Mouse (Mus musculus) limb, embryonic 13.5 days (tissue): Measurements from ENCODE around the gene Dab1. TPM values are rescaled to one million over a fixed set of nuclear protein-coding genes. Genes with fewer than 3 reads are reported as not detected.

Experiments used
- ATAC-seq: fragments of 200-750 bp; cut with Nextera tagmentation; 2 replicates; pipeline ENCODE4 v1.8.0; 2017; ENCODE audit warnings: low read depth, moderate number of reproducible peaks, moderate TSS enrichment; ENCODE audit not compliant: low FRiP score
- H3K27ac ChIP-seq: fragments of 300-500 bp; sonication (generic); 2 replicates; pipeline ENCODE4 v1.5.1; 2015; ENCODE audit warnings: inconsistent platforms, mild to moderate bottlenecking, moderate library complexity
- H3K27me3 ChIP-seq: fragments of 300-500 bp; sonication (generic); 2 replicates; pipeline ENCODE4 v1.6.1; 2015; ENCODE audit warnings: mild to moderate bottlenecking, inconsistent platforms
- H3K36me3 ChIP-seq: fragments of 300-500 bp; sonication (generic); 2 replicates; pipeline ENCODE4 v1.6.1; 2015; ENCODE audit warnings: inconsistent platforms, mild to moderate bottlenecking, moderate library complexity
- H3K4me1 ChIP-seq: fragments of 300-500 bp; sonication (generic); 2 replicates; pipeline ENCODE4 v1.6.1; 2015; ENCODE audit warnings: inconsistent platforms
- H3K4me2 ChIP-seq: fragments of 300-500 bp; sonication (generic); replicated peaks from 2 replicates; pipeline ENCODE4 v1.6.1; 2015; ENCODE audit warnings: inconsistent platforms, mild to moderate bottlenecking, moderate library complexity
- H3K4me3 ChIP-seq: fragments of 300-500 bp; sonication (generic); 2 replicates; pipeline ENCODE4 v1.5.1; 2015; ENCODE audit warnings: moderate library complexity, mild to moderate bottlenecking, inconsistent platforms
- H3K9ac ChIP-seq: fragments of 300-500 bp; sonication (generic); 2 replicates; pipeline ENCODE4 v1.6.1; 2015; ENCODE audit warnings: mild to moderate bottlenecking, inconsistent platforms
- H3K9me3 ChIP-seq: fragments of 300-500 bp; sonication (generic); 2 replicates; pipeline ENCODE4 v1.6.1; 2016; ENCODE audit warnings: inconsistent platforms
- WGBS: fragments of 180-500 bp; shearing (Covaris S2); methylation state at CpG from one replicate; pipeline ENCODE4 v1.1.7; 2015; 5-methylcytosine and 5-hydroxymethylcytosine counted together
- polyA plus RNA-seq: library from polyadenylated mRNA; unstranded; fragments of >200 nt; fragmentation: Nextera tagmentation; extraction: Ambion mirVana; gene quantifications from 2 replicates; pipeline ENCODE4 v1.2.1, GENCODE M21; 2015

The Dab1 gene
- polyA plus RNA-seq, 1 experiment from 2014 or later: 24.7 TPM

DNA sequence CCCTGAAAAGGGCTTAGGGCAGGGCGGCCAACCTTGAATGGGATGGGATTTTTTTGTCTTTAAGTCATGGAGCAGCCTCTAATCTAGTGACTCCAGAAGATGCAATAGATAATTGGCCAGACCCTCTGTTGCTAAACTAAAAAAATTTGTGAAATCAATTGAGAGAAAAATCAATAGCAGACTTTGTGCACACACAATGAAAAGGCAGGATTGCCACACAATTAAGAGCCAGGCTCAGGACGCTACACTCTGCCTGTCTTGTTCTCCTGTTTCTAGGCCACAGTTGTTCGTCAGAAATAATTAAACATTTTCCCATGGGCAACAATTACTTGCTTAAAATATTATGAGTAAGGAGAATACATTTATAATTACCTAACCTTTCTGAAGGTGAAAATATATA, 315.2 kb downstream of the Dab1 start:
- H3K9me3 ChIP-seq: peaks cover 5% of the 10 kb centered on the region; the same call in 1 of the 2 replicates
- 81% methylated on average over 3 of the region's 3 CpGs for WGBS

DNA sequence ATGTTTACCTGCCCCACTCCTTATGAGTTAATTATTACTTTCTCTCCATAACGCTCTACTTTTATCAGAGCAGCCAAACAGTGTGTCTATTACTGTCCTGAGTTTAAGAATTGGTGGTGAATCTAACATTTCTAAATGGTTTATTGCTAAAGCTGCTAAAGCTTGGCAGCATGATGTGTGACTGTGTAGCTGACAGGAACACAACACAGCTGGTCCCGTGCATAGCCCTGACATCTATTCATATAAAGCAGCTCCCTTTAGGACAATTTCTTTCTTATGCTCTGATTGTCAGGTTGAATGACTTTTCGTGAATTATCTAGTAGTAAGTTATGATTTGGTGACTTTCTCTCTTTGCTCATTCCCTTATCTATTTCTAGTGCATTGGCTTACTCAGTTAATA, 329.1 kb downstream of the Dab1 start:
- H3K4me3 ChIP-seq: no peak overlapping the region
- ATAC-seq: no peak
- H3K27me3 ChIP-seq: no peaks in the 10 kb centered on the region
- H3K27ac ChIP-seq: no peak overlapping the region
- WGBS: 79% methylated on average over 3 of the region's 3 CpGs
- H3K4me2 ChIP-seq: no peak overlapping the region
- peaks cover 7% of the 10 kb centered on the region; the same call in 1 of the 2 replicates for H3K4me1 ChIP-seq
- no peaks in the 10 kb centered on the region for H3K36me3 ChIP-seq
- H3K9ac ChIP-seq: no peak overlapping the region
- H3K9me3 ChIP-seq: no peaks in the 10 kb centered on the region

More for the DNA sequence above, 315.2 kb downstream of the Dab1 start:
- Histone ChIP-seq H3K36me3 (no peaks in the 10 kb centered on the region), H3K27ac (no peak overlapping the region), H3K4me2 (no peak overlapping the region), H3K4me3 (no peak overlapping the region), H3K4me1 (no peaks in the 10 kb centered on the region), H3K9ac (no peak overlapping the region), H3K27me3 (no peaks in the 10 kb centered on the region)
- ATAC-seq: no peak

DNA sequence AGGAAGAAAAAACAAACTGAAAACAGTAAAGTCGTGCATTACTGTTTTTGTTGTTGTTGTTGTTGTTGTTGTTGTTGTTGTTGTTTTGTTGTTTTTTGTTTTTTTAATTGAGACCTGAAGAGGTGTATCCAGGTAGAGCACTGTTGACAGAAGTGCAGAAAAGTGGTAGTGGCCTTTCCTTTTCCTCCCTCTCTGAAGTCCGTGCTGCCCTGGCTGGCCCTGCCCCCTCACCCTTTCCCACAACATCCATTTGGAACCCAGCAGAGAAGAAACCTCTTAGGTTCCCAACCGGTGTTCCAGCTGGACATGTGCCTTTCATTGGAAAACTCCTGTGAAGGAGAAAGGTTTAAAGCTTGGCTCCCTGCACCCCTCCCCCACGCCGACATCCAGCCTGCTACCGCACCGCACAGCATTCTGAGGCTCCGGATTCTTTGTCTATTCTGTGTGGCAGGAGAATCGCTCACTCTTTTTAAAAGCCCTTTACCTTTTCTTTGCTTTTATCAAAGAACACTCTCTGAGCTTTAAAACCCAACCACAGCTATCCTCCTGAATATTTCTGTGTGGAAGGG, 334.6 kb downstream of the Dab1 start:
- ATAC-seq: no peak
- Histone ChIP-seq H3K4me2 (no peak overlapping the region), H3K9me3 (peaks cover 5% of the 10 kb centered on the region; the same call in 1 of the 2 replicates), H3K4me1 (no peaks in the 10 kb centered on the region), H3K27ac (no peak overlapping the region), H3K4me3 (no peak overlapping the region), H3K9ac (no peak overlapping the region), H3K36me3 (no peaks in the 10 kb centered on the region), H3K27me3 (no peaks in the 10 kb centered on the region)
- WGBS: 47% methylated on average over 9 of the region's 9 CpGs

DNA sequence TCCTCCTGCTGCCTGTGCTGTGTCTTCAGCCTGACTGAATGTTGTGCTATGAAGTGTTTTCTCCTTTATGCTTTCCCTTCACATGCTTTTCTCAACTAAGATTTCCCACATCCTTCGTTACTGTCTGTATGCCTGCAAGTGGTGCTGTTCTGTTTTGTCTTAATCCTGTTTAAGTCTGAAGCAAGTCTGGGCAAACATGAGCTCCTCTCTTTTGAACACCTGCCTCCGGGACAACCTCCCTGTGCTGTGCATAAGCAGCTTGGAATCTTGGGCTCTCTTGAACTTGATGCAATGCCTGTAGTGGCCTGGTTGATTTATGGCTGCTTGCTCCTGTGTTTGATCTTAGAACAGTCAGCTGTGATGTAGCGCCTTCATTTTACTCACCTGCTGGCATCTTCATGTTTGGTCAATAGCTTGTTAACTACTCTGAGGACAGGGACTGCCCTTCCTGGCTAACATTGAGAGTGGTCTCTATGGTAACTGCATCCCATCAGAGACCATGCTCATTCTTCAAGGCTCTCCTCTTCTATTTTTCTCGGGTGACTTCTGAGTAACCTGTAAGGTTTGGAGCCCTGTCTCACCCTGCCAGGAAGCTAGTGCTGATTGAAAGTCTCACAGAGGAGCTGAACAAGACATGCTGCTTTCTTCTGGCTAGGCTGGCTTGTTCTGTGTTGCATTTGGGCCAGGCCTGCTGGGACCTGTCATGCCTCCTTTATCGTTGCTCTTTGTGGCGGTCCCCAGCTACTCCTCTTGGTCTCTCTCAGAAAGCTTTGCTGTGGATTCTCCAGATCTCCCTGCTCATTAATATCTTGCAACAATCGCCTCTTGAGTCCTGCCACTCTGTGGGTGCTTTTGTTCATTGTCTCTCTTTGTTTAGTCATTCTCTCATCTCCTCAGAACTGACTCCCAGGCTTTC, 342.2 kb downstream of the Dab1 start:
- Histone ChIP-seq H3K9me3 (no peaks in the 10 kb centered on the region), H3K4me3 (no peak overlapping the region), H3K4me1 (no peaks in the 10 kb centered on the region), H3K27me3 (no peaks in the 10 kb centered on the region), H3K9ac (no peak overlapping the region), H3K4me2 (no peak overlapping the region), H3K27ac (no peak overlapping the region), H3K36me3 (no peaks in the 10 kb centered on the region)
- 72% methylated on average over 7 of the region's 7 CpGs for WGBS
- no peak for ATAC-seq

DNA sequence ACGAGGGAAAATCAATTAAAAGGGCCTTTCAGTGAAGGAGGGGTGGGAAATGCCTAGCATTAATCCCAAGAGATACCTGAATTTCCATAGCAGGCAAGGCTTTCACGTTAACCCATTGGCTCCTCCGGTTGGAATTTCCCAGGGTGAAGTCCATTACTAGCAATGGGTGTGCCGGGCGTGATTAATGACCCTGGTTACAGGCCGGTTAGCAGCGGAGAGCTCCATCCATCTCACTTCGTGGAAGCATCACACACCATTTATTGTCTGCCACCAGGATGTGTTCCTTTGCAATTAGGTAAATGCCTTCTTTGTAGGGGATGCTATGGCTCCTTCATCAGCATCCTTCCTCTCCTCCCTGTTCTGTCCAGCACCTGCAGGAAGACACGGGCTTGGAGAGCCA, 350.7 kb downstream of the Dab1 start:
- Histone ChIP-seq H3K4me2 (no peak overlapping the region), H3K27me3 (no peaks in the 10 kb centered on the region), H3K36me3 (no peaks in the 10 kb centered on the region), H3K4me1 (no peaks in the 10 kb centered on the region), H3K9me3 (no peaks in the 10 kb centered on the region), H3K27ac (no peak overlapping the region), H3K4me3 (no peak overlapping the region), H3K9ac (no peak overlapping the region)
- no peak for ATAC-seq
- 61% methylated on average over 9 of the region's 9 CpGs for WGBS

DNA sequence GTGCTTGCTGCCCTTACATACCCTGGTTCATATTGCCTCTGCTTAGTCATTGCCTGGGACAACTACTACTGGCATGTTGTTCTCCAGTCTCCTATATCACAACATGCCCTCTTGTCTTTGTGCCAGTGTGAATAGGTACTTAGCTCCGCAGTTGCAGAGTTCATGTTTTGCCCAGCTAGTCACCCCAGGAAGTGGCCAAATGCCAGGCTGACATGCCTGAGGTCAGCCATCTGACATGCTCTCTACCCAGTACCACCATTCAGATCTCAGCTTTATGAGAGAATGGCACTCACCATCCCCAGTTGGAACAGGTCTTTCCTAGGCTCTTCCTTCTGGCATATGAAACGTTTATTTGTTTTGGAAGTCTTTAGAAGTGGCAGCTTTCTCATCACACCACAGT, 355.4 kb downstream of the Dab1 start:
- Histone ChIP-seq H3K9me3 (no peaks in the 10 kb centered on the region), H3K4me3 (no peak overlapping the region), H3K27me3 (no peaks in the 10 kb centered on the region), H3K4me1 (no peaks in the 10 kb centered on the region), H3K4me2 (no peak overlapping the region), H3K36me3 (no peaks in the 10 kb centered on the region), H3K9ac (no peak overlapping the region), H3K27ac (no peak overlapping the region)
- no peak for ATAC-seq
- WGBS: 68% methylated on average over 2 of the region's 2 CpGs

DNA sequence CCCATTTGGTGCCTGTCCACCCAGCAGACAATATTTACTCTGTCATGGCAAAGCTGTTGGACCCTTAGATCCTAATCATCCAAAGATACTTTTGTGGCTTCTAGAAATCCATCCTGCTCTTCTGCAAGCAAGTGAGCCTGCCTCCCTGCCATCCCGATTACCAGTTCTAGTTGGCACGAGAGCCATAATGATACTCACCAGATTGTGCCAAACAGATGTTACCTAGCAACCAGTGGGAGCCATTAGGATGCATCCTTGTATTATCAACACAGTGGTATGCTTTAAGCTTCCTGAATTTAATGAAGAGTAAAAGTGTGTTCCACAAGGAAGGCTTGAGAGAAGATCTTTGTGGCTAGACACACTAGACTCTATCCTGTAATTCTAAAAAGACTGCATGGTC, 355.8 kb downstream of the Dab1 start:
- H3K27ac ChIP-seq: no peak overlapping the region
- no peak overlapping the region for H3K9ac ChIP-seq
- no peak overlapping the region for H3K4me2 ChIP-seq
- no peaks in the 10 kb centered on the region for H3K36me3 ChIP-seq
- no peak overlapping the region for H3K4me3 ChIP-seq
- ATAC-seq: no peak
- 91% methylated on average over 2 of the region's 2 CpGs for WGBS
- H3K4me1 ChIP-seq: no peaks in the 10 kb centered on the region
- H3K27me3 ChIP-seq: no peaks in the 10 kb centered on the region
- no peaks in the 10 kb centered on the region for H3K9me3 ChIP-seq

DNA sequence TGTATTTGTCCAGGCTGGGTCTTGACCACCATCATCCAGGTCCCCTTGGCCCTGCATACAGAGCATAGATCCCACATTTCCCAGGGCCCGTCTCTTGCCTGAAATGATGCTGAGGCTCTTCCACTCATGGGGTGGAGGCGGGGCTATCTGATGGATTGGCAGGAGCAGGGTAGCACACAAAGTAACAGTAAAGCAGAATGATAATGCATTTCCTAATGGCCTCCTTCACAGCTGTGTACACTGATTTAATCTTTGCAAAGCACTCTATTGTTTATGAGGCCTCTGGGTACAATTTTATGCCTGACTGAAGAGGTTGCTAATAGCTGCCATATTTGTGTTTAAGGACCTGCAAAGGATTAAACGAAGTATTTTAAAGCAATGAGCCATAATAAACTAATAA, 374.7 kb downstream of the Dab1 start:
- Histone ChIP-seq H3K4me1 (no peaks in the 10 kb centered on the region), H3K27me3 (no peaks in the 10 kb centered on the region), H3K27ac (no peak overlapping the region), H3K9me3 (no peaks in the 10 kb centered on the region), H3K4me3 (no peak overlapping the region), H3K9ac (no peak overlapping the region), H3K36me3 (no peaks in the 10 kb centered on the region), H3K4me2 (no peak overlapping the region)
- 73% methylated on average over 3 of the region's 3 CpGs for WGBS
- ATAC-seq: no peak

DNA sequence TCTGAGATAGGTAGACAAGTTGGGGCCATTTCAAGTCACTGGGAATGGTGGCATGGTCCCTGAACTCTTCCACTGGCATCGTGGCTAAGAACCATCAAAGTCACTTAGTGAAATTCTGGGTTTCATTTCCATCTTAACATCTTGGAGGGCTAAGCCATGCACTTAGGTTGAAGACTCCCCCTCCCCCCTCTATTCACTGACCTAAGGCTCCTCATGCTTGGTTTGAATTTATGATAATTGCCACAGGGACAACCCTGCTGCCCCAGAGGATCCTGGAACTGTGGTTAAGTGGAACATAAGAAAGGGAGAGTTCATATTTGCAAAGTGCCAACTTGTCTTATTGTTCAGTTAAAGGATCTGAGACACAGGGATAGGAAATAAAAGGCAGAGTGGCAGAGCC, 375.2 kb downstream of the Dab1 start:
- Histone ChIP-seq H3K36me3 (no peaks in the 10 kb centered on the region), H3K9me3 (no peaks in the 10 kb centered on the region), H3K27ac (no peak overlapping the region), H3K4me1 (no peaks in the 10 kb centered on the region), H3K27me3 (no peaks in the 10 kb centered on the region), H3K9ac (no peak overlapping the region), H3K4me2 (no peak overlapping the region), H3K4me3 (no peak overlapping the region)
- WGBS: 78% methylated on average over 1 of the region's 1 CpGs
- no peak for ATAC-seq

DNA sequence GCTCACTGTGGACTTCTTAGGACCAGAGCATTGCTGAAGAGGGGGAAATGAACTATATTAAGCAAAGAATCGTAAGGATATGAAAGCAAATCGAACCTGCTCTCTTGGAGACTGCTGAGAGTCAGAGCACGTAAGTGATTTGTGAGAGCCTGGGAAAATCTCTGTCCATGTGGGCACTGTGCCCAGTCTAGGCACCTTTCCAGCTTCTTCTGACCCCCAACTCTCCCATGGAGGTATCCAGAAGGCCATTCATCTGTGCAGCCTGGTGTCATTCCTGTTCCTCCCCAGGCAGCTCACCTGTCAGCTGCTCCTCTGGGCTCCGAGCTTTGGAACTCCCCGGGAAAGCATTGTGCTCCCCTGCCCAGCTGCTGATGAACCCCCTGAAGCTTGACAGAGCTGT, 389.2 kb downstream of the Dab1 start:
- 67% methylated on average over 5 of the region's 5 CpGs for WGBS

DNA sequence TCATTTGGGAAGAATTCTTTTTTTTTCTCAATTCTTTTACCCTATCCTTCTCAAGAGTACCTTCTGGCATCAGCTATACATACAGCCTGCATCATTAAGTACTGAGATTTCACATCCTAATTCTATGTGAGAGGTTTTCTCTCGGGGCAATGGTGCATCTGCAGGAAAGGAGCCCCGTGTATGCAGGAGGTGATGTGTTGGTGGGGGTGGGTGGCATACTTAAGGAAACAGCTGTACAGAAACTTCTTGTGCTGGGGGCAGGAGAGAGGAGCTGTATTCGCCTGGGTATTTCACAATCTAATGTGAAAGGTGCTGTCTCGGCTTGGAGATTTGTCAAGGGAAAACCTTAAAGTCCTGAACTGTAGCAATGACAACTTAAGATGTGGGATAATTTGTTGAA, 392.5 kb downstream of the Dab1 start:
- no peak for ATAC-seq
- Histone ChIP-seq H3K9me3 (no peaks in the 10 kb centered on the region), H3K36me3 (no peaks in the 10 kb centered on the region), H3K9ac (no peak overlapping the region), H3K4me1 (no peaks in the 10 kb centered on the region), H3K27ac (no peak overlapping the region), H3K27me3 (no peaks in the 10 kb centered on the region), H3K4me3 (no peak overlapping the region), H3K4me2 (no peak overlapping the region)
- whole genome bisulfite sequencing: 52% methylated on average over 4 of the region's 4 CpGs

More for the DNA sequence above, 389.2 kb downstream of the Dab1 start:
- Histone ChIP-seq H3K4me3 (no peak overlapping the region), H3K4me2 (no peak overlapping the region), H3K4me1 (no peaks in the 10 kb centered on the region), H3K36me3 (no peaks in the 10 kb centered on the region), H3K9me3 (no peaks in the 10 kb centered on the region), H3K27me3 (no peaks in the 10 kb centered on the region), H3K9ac (no peak overlapping the region), H3K27ac (no peak overlapping the region)
- ATAC-seq: no peak

DNA sequence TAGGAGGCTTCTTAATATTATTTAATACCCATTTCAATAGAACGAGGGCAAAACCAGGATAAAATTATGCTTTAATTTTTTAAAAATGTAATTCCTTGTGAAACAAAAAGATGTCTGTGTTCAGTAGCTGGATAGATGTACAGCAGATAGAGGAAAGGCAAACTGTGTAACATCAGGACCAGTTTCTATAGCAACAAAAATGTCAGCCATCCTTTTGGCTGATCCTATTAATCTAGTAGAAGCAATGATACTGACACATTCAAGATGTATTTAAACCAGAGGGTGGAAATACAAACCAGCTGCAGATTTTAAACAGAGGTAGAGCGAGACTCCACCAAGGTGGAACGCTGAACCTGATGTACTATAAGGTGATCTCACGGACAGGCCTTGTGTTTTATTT, 393.0 kb downstream of the Dab1 start:
- Histone ChIP-seq H3K27me3 (no peaks in the 10 kb centered on the region), H3K4me3 (no peak overlapping the region), H3K9ac (no peak overlapping the region), H3K36me3 (no peaks in the 10 kb centered on the region), H3K27ac (no peak overlapping the region), H3K4me2 (no peak overlapping the region), H3K9me3 (no peaks in the 10 kb centered on the region), H3K4me1 (no peaks in the 10 kb centered on the region)
- 79% methylated on average over 4 of the region's 4 CpGs for WGBS
- no peak for ATAC-seq
